Mouse (Mus musculus): ENCODE measurements around the gene Calml3. TPM values are rescaled to one million over a fixed set of nuclear protein-coding genes. Genes with fewer than 3 reads are reported as not detected.

Calml3 gene
- polyA plus RNA-seq, 1 experiment: 4.9 TPM

GRCm38 (mm10) chr13:3831546-3831945 lies 27.4 kb upstream of the Calml3 start:
- TF ChIP-seq CTCF (IDR thresholded peaks at IDR 0.05; ENCODE audit: borderline replicate concordance, control insufficient read depth, extremely low read depth, insufficient read depth, low read length, poor library complexity) (no peak), POLR2A (IDR thresholded peaks at IDR 0.05; ENCODE audit: control insufficient read depth, extremely low read depth, insufficient read depth, low read length, poor library complexity) (no peak)
- no peaks in the 10 kb centered on the region for H3K27me3 ChIP-seq (ENCODE audit: control insufficient read depth, insufficient read depth, low read length)
- H3K36me3 ChIP-seq (ENCODE audit: control insufficient read depth, insufficient read depth, low read length): no peaks in the 10 kb centered on the region
- WGBS: 27% methylated on average over 5 of the region's 5 CpGs
- no peak overlapping the region for H3K4me3 ChIP-seq (ENCODE audit: control insufficient read depth, insufficient read depth, low read length)
- no peak for DNase-seq
- no peak overlapping the region for H3K27ac ChIP-seq (ENCODE audit: control insufficient read depth, insufficient read depth, low read length)
- 0 out of 2 replicates have a peak, but pooled peaks cover 3% of the 10 kb centered on the region for H3K4me1 ChIP-seq (replicated peaks; ENCODE audit: control insufficient read depth, insufficient read depth, low read length)

- Histone ChIP-seq H3K4me3 (ENCODE audit: control insufficient read depth, insufficient read depth, low read length) (no peak overlapping the region), H3K36me3 (ENCODE audit: control insufficient read depth, insufficient read depth, low read length) (no peaks in the 10 kb centered on the region), H3K27ac (ENCODE audit: control insufficient read depth, insufficient read depth, low read length) (no peak overlapping the region), H3K27me3 (ENCODE audit: control insufficient read depth, insufficient read depth, low read length) (no peaks in the 10 kb centered on the region), H3K4me1 (replicated peaks; ENCODE audit: control insufficient read depth, insufficient read depth, low read length) (no peaks in the 10 kb centered on the region)
- TF ChIP-seq CTCF (IDR thresholded peaks at IDR 0.05; ENCODE audit: borderline replicate concordance, control insufficient read depth, extremely low read depth, insufficient read depth, low read length, poor library complexity) (no peak), POLR2A (IDR thresholded peaks at IDR 0.05; ENCODE audit: control insufficient read depth, extremely low read depth, insufficient read depth, low read length, poor library complexity) (no peak)
- DNase-seq: no peak
These were observed 21.6 kb upstream of the Calml3 start for GRCm38 (mm10) chr13:3825726-3826125.

GRCm38 (mm10) chr13:3822105-3822504 lies 18.0 kb upstream of the Calml3 start:
- H3K4me3 ChIP-seq (ENCODE audit: control insufficient read depth, insufficient read depth, low read length): no peak overlapping the region
- no peaks in the 10 kb centered on the region for H3K4me1 ChIP-seq (replicated peaks; ENCODE audit: control insufficient read depth, insufficient read depth, low read length)
- H3K27me3 ChIP-seq (ENCODE audit: control insufficient read depth, insufficient read depth, low read length): no peaks in the 10 kb centered on the region
- 79% methylated on average over 4 of the region's 4 CpGs for WGBS
- no peak for DNase-seq
- no peak overlapping the region for H3K27ac ChIP-seq (ENCODE audit: control insufficient read depth, insufficient read depth, low read length)
- no peaks in the 10 kb centered on the region for H3K36me3 ChIP-seq (ENCODE audit: control insufficient read depth, insufficient read depth, low read length)
- TF ChIP-seq CTCF (IDR thresholded peaks at IDR 0.05; ENCODE audit: borderline replicate concordance, control insufficient read depth, extremely low read depth, insufficient read depth, low read length, poor library complexity) (no peak), POLR2A (IDR thresholded peaks at IDR 0.05; ENCODE audit: control insufficient read depth, extremely low read depth, insufficient read depth, low read length, poor library complexity) (no peak)

GRCm38 (mm10) chr13:3818740-3819076 lies 14.6 kb upstream of the Calml3 start:
- no peaks in the 10 kb centered on the region for H3K4me1 ChIP-seq (replicated peaks; ENCODE audit: control insufficient read depth, insufficient read depth, low read length)
- no peaks in the 10 kb centered on the region for H3K27me3 ChIP-seq (ENCODE audit: control insufficient read depth, insufficient read depth, low read length)
- H3K27ac ChIP-seq (ENCODE audit: control insufficient read depth, insufficient read depth, low read length): no peak overlapping the region
- TF ChIP-seq CTCF (IDR thresholded peaks at IDR 0.05; ENCODE audit: borderline replicate concordance, control insufficient read depth, extremely low read depth, insufficient read depth, low read length, poor library complexity): no peak
- TF ChIP-seq POLR2A (IDR thresholded peaks at IDR 0.05; ENCODE audit: control insufficient read depth, extremely low read depth, insufficient read depth, low read length, poor library complexity): no peak
- no peaks in the 10 kb centered on the region for H3K36me3 ChIP-seq (ENCODE audit: control insufficient read depth, insufficient read depth, low read length)
- 93% methylated on average over 2 of the region's 2 CpGs for WGBS
- H3K4me3 ChIP-seq (ENCODE audit: control insufficient read depth, insufficient read depth, low read length): no peak overlapping the region
- no peak for DNase-seq

- H3K4me1 ChIP-seq (replicated peaks; ENCODE audit: control insufficient read depth, insufficient read depth, low read length): no peaks in the 10 kb centered on the region
- TF ChIP-seq POLR2A (IDR thresholded peaks at IDR 0.05; ENCODE audit: control insufficient read depth, extremely low read depth, insufficient read depth, low read length, poor library complexity) (no peak), CTCF (IDR thresholded peaks at IDR 0.05; ENCODE audit: borderline replicate concordance, control insufficient read depth, extremely low read depth, insufficient read depth, low read length, poor library complexity) (no peak)
- 76% methylated on average over 5 of the region's 5 CpGs for WGBS
These were observed 14.1 kb upstream of the Calml3 start for GRCm38 (mm10) chr13:3818012-3818739.

GRCm38 (mm10) chr13:3807131-3807827 lies 3.2 kb upstream of the Calml3 start:
- Histone ChIP-seq H3K36me3 (ENCODE audit: control insufficient read depth, insufficient read depth, low read length) (no peaks in the 10 kb centered on the region), H3K4me1 (replicated peaks; ENCODE audit: control insufficient read depth, insufficient read depth, low read length) (no peaks in the 10 kb centered on the region), H3K27me3 (ENCODE audit: control insufficient read depth, insufficient read depth, low read length) (no peaks in the 10 kb centered on the region), H3K27ac (ENCODE audit: control insufficient read depth, insufficient read depth, low read length) (no peak overlapping the region), H3K4me3 (ENCODE audit: control insufficient read depth, insufficient read depth, low read length) (no peak overlapping the region)
- DNase-seq: no peak
- 70% methylated on average over 7 of the region's 7 CpGs for WGBS
- no peak for TF ChIP-seq CTCF (IDR thresholded peaks at IDR 0.05; ENCODE audit: borderline replicate concordance, control insufficient read depth, extremely low read depth, insufficient read depth, low read length, poor library complexity)
- TF ChIP-seq POLR2A (IDR thresholded peaks at IDR 0.05; ENCODE audit: control insufficient read depth, extremely low read depth, insufficient read depth, low read length, poor library complexity): no peak

More at GRCm38 (mm10) chr13:3818012-3818739, 14.1 kb upstream of the Calml3 start:
- no peak for DNase-seq
- Histone ChIP-seq H3K36me3 (ENCODE audit: control insufficient read depth, insufficient read depth, low read length) (no peaks in the 10 kb centered on the region), H3K27ac (ENCODE audit: control insufficient read depth, insufficient read depth, low read length) (no peak overlapping the region), H3K4me3 (ENCODE audit: control insufficient read depth, insufficient read depth, low read length) (no peak overlapping the region), H3K27me3 (ENCODE audit: control insufficient read depth, insufficient read depth, low read length) (no peaks in the 10 kb centered on the region)
